Mouse (Mus musculus): ENCODE results near the gene Asna1.

Asna1 gene

GRCm38 (mm10) chr8:85035165-85035727 is 10.2 kb upstream of the Asna1 start:
- DNase-seq (ENCODE audit: low read depth, low spot score) = peak; percentile 22

GRCm38 (mm10) chr8:85034764-85035163 is 9.7 kb upstream of the Asna1 start:
- DNase-seq (ENCODE audit: low read depth, low spot score) = peak; percentile 54

GRCm38 (mm10) chr8:85033867-85034266 is 8.8 kb upstream of the Asna1 start:
- no peak for DNase-seq (ENCODE audit: low read depth, low spot score)

- DNase-seq (ENCODE audit: low read depth, low spot score) = no peak
These were observed 7.7 kb upstream of the Asna1 start for GRCm38 (mm10) chr8:85032622-85033311.

GRCm38 (mm10) chr8:85029271-85029670 is 4.2 kb upstream of the Asna1 start:
- DNase-seq (ENCODE audit: low read depth, low spot score) = no peak

GRCm38 (mm10) chr8:85027922-85028321 is 2.8 kb upstream of the Asna1 start:
- DNase-seq (ENCODE audit: low read depth, low spot score) = no peak

GRCm38 (mm10) chr8:85027516-85027855 is 2.4 kb upstream of the Asna1 start:
- peak; percentile 32 for DNase-seq (ENCODE audit: low read depth, low spot score)

GRCm38 (mm10) chr8:85026670-85027515 is 1.8 kb upstream of the Asna1 start, which contains the start of gene Trir:
Gene Trir (plus strand): TSS chr8:85026823.
- DNase-seq (ENCODE audit: low read depth, low spot score) = peak; percentile 99

GRCm38 (mm10) chr8:85023846-85024245 is 1.2 kb downstream of the Asna1 start:
- DNase-seq (ENCODE audit: low read depth, low spot score) = no peak

- DNase-seq (ENCODE audit: low read depth, low spot score) = no peak
These were observed 3.5 kb downstream of the Asna1 start for GRCm38 (mm10) chr8:85021514-85022055.

GRCm38 (mm10) chr8:85017209-85017608 is 7.9 kb downstream of the Asna1 start:
- DNase-seq (ENCODE audit: low read depth, low spot score) = no peak

- DNase-seq (ENCODE audit: low read depth, low spot score) = no peak
These were observed 8.4 kb downstream of the Asna1 start for GRCm38 (mm10) chr8:85016724-85017123.

- no peak for DNase-seq (ENCODE audit: low read depth, low spot score)
These were observed 10.7 kb downstream of the Asna1 start, which contains the start of gene Best2 for GRCm38 (mm10) chr8:85014431-85014830. Gene Best2 (minus strand): TSS chr8:85014531.

- DNase-seq (ENCODE audit: low read depth, low spot score) = no peak
These were observed 11.7 kb downstream of the Asna1 start for GRCm38 (mm10) chr8:85013230-85013840.

- no peak for DNase-seq (ENCODE audit: low read depth, low spot score)
These were observed 13.8 kb downstream of the Asna1 start for GRCm38 (mm10) chr8:85011242-85011641.

GRCm38 (mm10) chr8:85007686-85008085 is 17.4 kb downstream of the Asna1 start:
- DNase-seq (ENCODE audit: low read depth, low spot score) = no peak

GRCm38 (mm10) chr8:84997649-84998295 is 27.3 kb downstream of the Asna1 start:
- DNase-seq (ENCODE audit: low read depth, low spot score) = peak; percentile 65

GRCm38 (mm10) chr8:84996978-84997377 is 28.1 kb downstream of the Asna1 start:
- DNase-seq (ENCODE audit: low read depth, low spot score) = no peak

- DNase-seq (ENCODE audit: low read depth, low spot score) = no peak
These were observed 29.4 kb downstream of the Asna1 start for GRCm38 (mm10) chr8:84995680-84996079.

GRCm38 (mm10) chr8:84994375-84994774 is 30.7 kb downstream of the Asna1 start:
- no peak for DNase-seq (ENCODE audit: low read depth, low spot score)

- no peak for DNase-seq (ENCODE audit: low read depth, low spot score)
These were observed 34.2 kb downstream of the Asna1 start for GRCm38 (mm10) chr8:84990836-84991235.

Data from c-Kit-negative CD71-positive TER-119-positive erythroid progenitor cells, embryonic 14.5 days (primary cell).